Mouse (Mus musculus) testis, adult 2 months (tissue): ENCODE measurements at regions not wholly inside any gene's neighbourhood (a gene's known extent, or its start where the extent isn't known, plus 50 kb on each side); places are given as distances from the start of the nearest gene placed in this dataset.
"Not testable (repeated sequence)": the region's sequence is repeated elsewhere in the genome, so short reads cannot be mapped to it uniquely, and the experiment has no call there.

ENCODE experiments used
- H3K27ac ChIP-seq: fragments of 200-500 bp; 2 replicates; pipeline ENCODE4 v1.5.1; 2012; ENCODE audit warnings: low read depth, low read length; ENCODE audit not compliant: control insufficient read depth, insufficient read depth
- H3K27me3 ChIP-seq: fragments of 200-500 bp; 2 replicates; pipeline ENCODE4 v1.6.1; 2012; ENCODE audit warnings: mild to moderate bottlenecking, low read length, moderate library complexity; ENCODE audit not compliant: control insufficient read depth, insufficient read depth
- H3K36me3 ChIP-seq: fragments of 200-500 bp; 2 replicates; pipeline ENCODE4 v1.6.1; 2012; ENCODE audit warnings: mild to moderate bottlenecking, low read length; ENCODE audit not compliant: control insufficient read depth, insufficient read depth
- H3K4me1 ChIP-seq: fragments of 200-500 bp; 2 replicates; pipeline ENCODE4 v1.6.1; 2012; ENCODE audit warnings: low read length; ENCODE audit not compliant: control insufficient read depth, insufficient read depth
- H3K4me3 ChIP-seq: fragments of 200-500 bp; 2 replicates; pipeline ENCODE4 v1.5.1; 2012; ENCODE audit warnings: low read depth, mild to moderate bottlenecking, low read length, moderate library complexity, mixed read lengths; ENCODE audit not compliant: control insufficient read depth
- CTCF ChIP-seq: fragments of 200-500 bp; IDR thresholded peaks from 2 replicates; pipeline ENCODE4 v1.5.1; 2012; ENCODE audit warnings: low read depth, mild to moderate bottlenecking, inconsistent platforms, low read length, moderate library complexity; ENCODE audit not compliant: control insufficient read depth, insufficient read depth, insufficient replicate concordance
- POLR2A ChIP-seq: fragments of 200-500 bp; IDR thresholded peaks from 2 replicates; pipeline ENCODE4 v1.6.1; 2012; ENCODE audit warnings: low read depth, mild to moderate bottlenecking, inconsistent platforms, low read length, moderate library complexity; ENCODE audit not compliant: control insufficient read depth

DNA sequence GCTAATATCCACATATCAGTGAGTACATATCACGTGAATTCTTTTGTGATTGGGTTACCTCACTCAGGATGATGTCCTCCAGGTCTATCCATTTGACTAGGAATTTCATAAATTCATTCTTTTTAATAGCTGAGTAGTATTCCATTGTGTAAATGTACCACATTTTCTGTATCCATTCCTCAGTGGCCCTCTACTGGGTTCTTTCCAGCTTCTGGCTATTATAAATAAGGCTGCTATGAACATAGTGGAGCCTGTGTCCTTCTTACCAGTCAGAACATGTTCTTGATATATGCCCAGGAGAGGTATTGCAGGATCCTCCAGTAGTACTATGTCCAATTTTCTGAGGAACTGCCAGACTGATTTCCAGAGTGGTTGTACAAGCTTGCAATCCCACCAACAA, 884.0 kb upstream of the Lrrc4c start:
- H3K27me3 ChIP-seq, H3K36me3 ChIP-seq: not testable (repeated sequence)

DNA sequence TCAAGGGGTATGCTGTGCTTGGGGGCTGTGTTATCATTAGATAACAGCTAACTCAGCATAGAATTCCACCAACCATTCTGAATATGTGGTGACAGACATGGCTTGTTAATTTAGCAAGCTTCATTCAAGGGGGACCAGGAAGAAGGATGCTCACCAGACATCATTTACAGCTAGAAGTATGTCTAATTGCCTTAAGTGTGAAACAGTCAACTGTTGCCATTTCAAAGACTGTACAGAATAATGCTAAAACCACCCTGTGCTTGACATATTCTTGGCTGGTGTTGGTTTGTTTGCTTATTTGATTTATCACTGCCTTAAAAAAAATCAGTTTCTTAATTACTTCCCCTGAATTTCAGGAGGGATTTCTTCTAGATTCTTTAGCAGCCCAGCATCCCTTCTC, 877.0 kb upstream of the Lrrc4c start:
- Histone ChIP-seq H3K27me3 (no peaks in the 10 kb centered on the region), H3K4me1 (no peaks in the 10 kb centered on the region), H3K36me3 (no peaks in the 10 kb centered on the region), H3K27ac (no peak overlapping the region), H3K4me3 (no peak overlapping the region)
- TF ChIP-seq CTCF, result no peak
- TF ChIP-seq POLR2A, result no peak

More for the DNA sequence above, 884.0 kb upstream of the Lrrc4c start:
- H3K27ac ChIP-seq, H3K4me1 ChIP-seq, H3K4me3 ChIP-seq: not testable (repeated sequence)

DNA sequence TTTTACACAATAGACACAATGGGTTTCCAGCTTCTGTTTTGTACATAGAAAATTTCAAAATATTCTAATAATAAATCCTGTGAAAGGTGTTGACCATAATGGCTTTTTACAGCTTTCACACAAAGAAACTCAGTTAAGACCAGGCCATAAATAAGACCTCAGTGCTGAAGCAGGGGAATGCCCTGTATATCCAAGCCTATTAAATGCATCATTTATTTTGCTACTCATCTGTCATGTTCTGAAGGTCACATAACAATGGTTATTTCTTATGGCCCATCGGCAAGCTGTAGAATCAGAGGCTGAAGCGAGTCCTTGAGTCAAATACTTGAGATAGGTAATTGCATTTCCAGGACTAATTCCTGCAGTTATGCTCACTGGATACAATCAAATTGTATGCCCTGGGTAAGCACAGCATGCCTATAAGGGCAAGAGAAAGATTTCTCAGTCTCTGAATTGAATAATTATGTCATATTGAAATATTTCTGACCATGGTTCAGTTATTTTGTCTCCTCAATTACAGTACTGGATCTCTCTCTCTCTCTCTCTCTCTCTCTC, 874.6 kb upstream of the Lrrc4c start:
- Histone ChIP-seq H3K27me3 (no peaks in the 10 kb centered on the region), H3K4me1 (no peaks in the 10 kb centered on the region), H3K36me3 (no peaks in the 10 kb centered on the region), H3K4me3 (no peak overlapping the region), H3K27ac (no peak overlapping the region)
- no peak for TF ChIP-seq CTCF
- TF ChIP-seq POLR2A, result no peak

DNA sequence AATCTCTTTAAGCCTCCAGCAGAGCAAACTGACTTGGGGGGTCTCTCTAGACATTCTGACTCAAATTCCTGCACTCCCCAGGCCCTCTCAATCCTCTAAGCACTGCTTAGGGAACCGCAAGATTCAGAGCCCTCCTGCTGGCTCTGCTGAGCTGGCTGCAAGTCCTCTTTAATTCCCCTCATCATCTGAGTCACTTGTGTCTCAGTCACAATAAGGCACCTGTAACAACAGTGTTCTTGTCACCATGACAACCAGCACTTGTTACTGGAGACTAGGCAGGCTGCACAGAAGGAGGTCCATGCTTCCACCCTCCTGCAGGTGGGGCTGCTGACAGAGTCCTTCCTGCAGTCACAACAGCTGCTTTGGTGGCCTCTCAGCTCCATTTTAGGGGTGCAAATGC, 869.1 kb upstream of the Lrrc4c start:
- Histone ChIP-seq H3K27ac (no peak overlapping the region), H3K4me1 (no peaks in the 10 kb centered on the region), H3K36me3 (no peaks in the 10 kb centered on the region), H3K4me3 (no peak overlapping the region), H3K27me3 (no peaks in the 10 kb centered on the region)
- TF ChIP-seq CTCF (no peak), POLR2A (peak; percentile 30; the same call in 1 of the 2 replicates)

DNA sequence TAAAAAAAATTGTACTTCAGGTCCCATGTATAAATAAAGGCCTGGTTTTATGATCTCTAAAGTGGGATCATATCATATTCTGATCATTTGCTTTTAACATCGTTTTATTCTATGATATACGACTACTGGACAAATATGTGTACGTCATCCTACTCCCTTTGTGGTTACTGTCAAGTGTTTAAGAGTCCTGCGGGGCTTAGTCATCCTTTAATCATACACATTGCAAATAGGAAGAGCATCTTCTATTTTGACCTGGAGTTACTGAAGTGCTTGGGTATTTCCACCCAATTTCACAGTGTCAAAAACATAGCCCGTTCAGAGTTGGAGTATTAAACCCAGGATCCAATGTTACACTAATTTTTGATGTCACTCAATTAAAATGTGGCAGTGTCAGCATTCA, 838.1 kb upstream of the Lrrc4c start:
- Histone ChIP-seq H3K4me3 (no peak overlapping the region), H3K36me3 (no peaks in the 10 kb centered on the region), H3K27me3 (no peaks in the 10 kb centered on the region), H3K4me1 (no peaks in the 10 kb centered on the region), H3K27ac (no peak overlapping the region)
- TF ChIP-seq CTCF (no peak), POLR2A (no peak)

DNA sequence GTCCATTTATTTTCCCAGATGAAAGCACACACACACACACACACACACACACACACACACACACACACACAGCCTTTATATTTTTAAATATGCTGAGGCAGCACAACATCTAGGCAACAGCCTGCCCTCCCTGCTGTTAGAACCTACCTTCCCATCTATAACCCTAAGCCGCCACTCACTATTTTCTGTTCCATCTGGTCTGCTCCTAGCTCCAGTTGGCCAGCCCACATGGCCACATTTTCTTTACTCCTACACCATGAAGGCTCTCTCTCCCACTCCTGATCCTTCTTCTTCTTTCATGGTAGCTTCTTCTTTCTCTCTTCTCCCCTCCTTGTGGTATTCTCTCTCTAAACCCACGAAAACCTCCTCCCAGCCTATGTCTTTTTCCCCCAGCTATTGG, 834.6 kb upstream of the Lrrc4c start:
- Histone ChIP-seq H3K27me3 (no peaks in the 10 kb centered on the region), H3K27ac (no peak overlapping the region), H3K4me3 (no peak overlapping the region), H3K4me1 (no peaks in the 10 kb centered on the region), H3K36me3 (no peaks in the 10 kb centered on the region)
- no peak for TF ChIP-seq POLR2A
- no peak for TF ChIP-seq CTCF

DNA sequence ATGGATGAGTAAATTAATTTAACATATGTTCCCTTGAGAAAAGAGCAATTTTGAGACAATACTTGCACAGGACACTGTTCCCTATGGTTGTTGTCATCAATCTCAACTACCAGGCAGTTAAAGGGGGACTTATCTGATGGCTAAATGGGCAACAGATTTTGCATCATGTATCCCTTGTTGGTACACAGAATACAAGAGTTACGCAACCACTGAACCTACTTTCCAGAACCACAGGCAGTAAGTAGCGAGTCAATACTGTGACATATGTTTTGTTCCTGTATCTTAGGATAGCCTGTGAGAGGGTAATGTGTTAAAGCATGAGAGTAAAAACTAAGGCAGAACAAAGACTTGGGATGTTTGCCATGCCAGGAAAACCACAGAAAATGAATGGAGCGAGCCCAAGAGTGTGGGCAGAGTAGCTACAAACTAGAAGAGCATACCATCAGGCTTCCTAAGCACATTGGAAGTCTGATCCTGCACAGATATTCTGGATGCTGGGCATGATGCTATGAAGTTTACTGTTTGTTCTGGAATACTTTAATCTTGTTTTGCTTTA, 830.3 kb upstream of the Lrrc4c start:
- TF ChIP-seq CTCF, result no peak
- TF ChIP-seq POLR2A, result no peak
- Histone ChIP-seq H3K4me3 (no peak overlapping the region), H3K27me3 (no peaks in the 10 kb centered on the region), H3K36me3 (no peaks in the 10 kb centered on the region), H3K4me1 (no peaks in the 10 kb centered on the region), H3K27ac (no peak overlapping the region)
